Mouse (Mus musculus) frontal cortex, adult 2 months (tissue): Measurements from ENCODE around the gene Prkab2. TPM values are rescaled to one million over a fixed set of nuclear protein-coding genes. Genes with fewer than 3 reads are reported as not detected.

ENCODE experiments used
- DNase-seq, 2 experiments: peaks; one replicate each; pipeline ENCODE4 v3.0.0; 2022; ENCODE audit warnings: low spot score in 1 of 2; ENCODE audit errors: extremely low spot score in 1 of 2
- polyA plus RNA-seq: library from polyadenylated mRNA; depleted of rRNA; stranded (reverse); fragments of >200 nt; gene quantifications from 2 replicates; pipeline ENCODE4 v1.2.3, GENCODE M21; 2012

Gene Prkab2
- polyA plus RNA-seq, 1 experiment = 26.1 TPM

GRCm38 (mm10) chr3:97649022-97649421 is 9.0 kb upstream of the Prkab2 start:
- no peak for DNase-seq

GRCm38 (mm10) chr3:97649469-97649868 is 8.5 kb upstream of the Prkab2 start:
- no peak for DNase-seq

- DNase-seq = no peak
Observed at GRCm38 (mm10) chr3:97651604-97652003, 6.4 kb upstream of the Prkab2 start.

- no peak for DNase-seq
Observed at GRCm38 (mm10) chr3:97653781-97654180, 4.2 kb upstream of the Prkab2 start.

GRCm38 (mm10) chr3:97654901-97655300 is 3.1 kb upstream of the Prkab2 start:
- DNase-seq = no peak

GRCm38 (mm10) chr3:97658426-97659193 is 617 bp downstream of the Prkab2 start:
- DNase-seq = peak; percentile 38 to 65

GRCm38 (mm10) chr3:97659746-97660145 is 1.8 kb downstream of the Prkab2 start:
- DNase-seq = peak in 1 of 2 experiments; percentile 52

- no peak for DNase-seq
Observed at GRCm38 (mm10) chr3:97661206-97661605, 3.2 kb downstream of the Prkab2 start.

- no peak for DNase-seq
Observed at GRCm38 (mm10) chr3:97665525-97665924, 7.5 kb downstream of the Prkab2 start.

GRCm38 (mm10) chr3:97666154-97666553 is 8.2 kb downstream of the Prkab2 start:
- no peak for DNase-seq

- no peak for DNase-seq
Observed at GRCm38 (mm10) chr3:97667093-97667675, 9.2 kb downstream of the Prkab2 start.

- DNase-seq = no peak
Observed at GRCm38 (mm10) chr3:97674644-97675110, 16.7 kb downstream of the Prkab2 start, which contains the start of gene Gm17651. Gene Gm17651 (minus strand): TSS chr3:97674694.

- no peak for DNase-seq
Observed at GRCm38 (mm10) chr3:97676126-97676525, 18.1 kb downstream of the Prkab2 start.

GRCm38 (mm10) chr3:97678416-97678815 is 20.4 kb downstream of the Prkab2 start:
- no peak for DNase-seq

- DNase-seq = peak; percentile 48 to 82
Observed at GRCm38 (mm10) chr3:97680631-97681320, 22.8 kb downstream of the Prkab2 start.

- peak; percentile 43 to 86 for DNase-seq
Observed at GRCm38 (mm10) chr3:97681321-97682158, 23.5 kb downstream of the Prkab2 start.

GRCm38 (mm10) chr3:97682159-97682502 is 24.1 kb downstream of the Prkab2 start:
- DNase-seq = no peak

GRCm38 (mm10) chr3:97682576-97682975 is 24.6 kb downstream of the Prkab2 start:
- no peak for DNase-seq

- no peak for DNase-seq
Observed at GRCm38 (mm10) chr3:97683560-97684195, 25.7 kb downstream of the Prkab2 start.
